Mouse (Mus musculus) stomach, embryonic 14.5 days (tissue): ENCODE results near the gene Ccdc116. TPM values are rescaled to one million over a fixed set of nuclear protein-coding genes. Genes with fewer than 3 reads are reported as not detected.

ENCODE experiments used
- ATAC-seq: fragments of 200-750 bp; cut with Nextera tagmentation; 2 replicates; pipeline ENCODE4 v1.8.0; 2017; ENCODE audit warnings: low read depth, moderate TSS enrichment; ENCODE audit not compliant: insufficient number of reproducible peaks, insufficient read depth, low FRiP score
- H3K27ac ChIP-seq: fragments of 300-500 bp; sonication (generic); 2 replicates; pipeline ENCODE4 v1.5.1; 2014; ENCODE audit warnings: mild to moderate bottlenecking, low read length, moderate library complexity, mixed read lengths
- H3K27me3 ChIP-seq: fragments of 300-500 bp; sonication (generic); 2 replicates; pipeline ENCODE4 v1.6.1; 2014; ENCODE audit warnings: low read length, control low read depth, mixed read lengths; ENCODE audit not compliant: control insufficient read depth, insufficient read depth
- H3K36me3 ChIP-seq: fragments of 300-500 bp; sonication (generic); 2 replicates; pipeline ENCODE4 v1.6.1; 2014; ENCODE audit warnings: mild to moderate bottlenecking, control low read depth, low read length, moderate library complexity, mixed read lengths; ENCODE audit not compliant: control insufficient read depth, insufficient read depth
- H3K4me1 ChIP-seq: fragments of 300-500 bp; sonication (generic); 2 replicates; pipeline ENCODE4 v1.6.1; 2014; ENCODE audit warnings: low read length, control low read depth, mixed read lengths; ENCODE audit not compliant: control insufficient read depth, insufficient read depth
- H3K4me2 ChIP-seq: fragments of 300-500 bp; sonication (generic); replicated peaks from 2 replicates; pipeline ENCODE4 v1.6.1; 2014; ENCODE audit warnings: low read depth, low read length, control low read depth
- H3K4me3 ChIP-seq: fragments of 300-500 bp; sonication (generic); 2 replicates; pipeline ENCODE4 v1.5.1; 2014; ENCODE audit warnings: low read depth, low read length, control low read depth
- H3K9ac ChIP-seq: fragments of 300-500 bp; sonication (generic); replicated peaks from 2 replicates; pipeline ENCODE4 v1.6.1; 2014; ENCODE audit warnings: low read depth, mild to moderate bottlenecking, control low read depth, low read length, moderate library complexity, mixed read lengths
- H3K9me3 ChIP-seq: fragments of 300-500 bp; sonication (generic); 2 replicates; pipeline ENCODE4 v1.6.1; 2016; ENCODE audit warnings: low read depth, low read length, control low read depth; ENCODE audit not compliant: control insufficient read depth
- WGBS: fragments of 180-500 bp; shearing (Covaris S2); extraction: QIAGEN DNeasy Blood & Tissue Kit; methylation state at CpG from one replicate; pipeline ENCODE4 v1.1.7; 2014; 5-methylcytosine and 5-hydroxymethylcytosine counted together
- polyA plus RNA-seq: library from polyadenylated mRNA; unstranded; fragments of >200 nt; fragmentation: Nextera tagmentation; extraction: Ambion mirVana; gene quantifications from 2 replicates; pipeline ENCODE4 v1.2.1, GENCODE M21; 2014

Ccdc116 gene
- polyA plus RNA-seq, 1 experiment from 2014 or later, result 1.0 TPM

DNA sequence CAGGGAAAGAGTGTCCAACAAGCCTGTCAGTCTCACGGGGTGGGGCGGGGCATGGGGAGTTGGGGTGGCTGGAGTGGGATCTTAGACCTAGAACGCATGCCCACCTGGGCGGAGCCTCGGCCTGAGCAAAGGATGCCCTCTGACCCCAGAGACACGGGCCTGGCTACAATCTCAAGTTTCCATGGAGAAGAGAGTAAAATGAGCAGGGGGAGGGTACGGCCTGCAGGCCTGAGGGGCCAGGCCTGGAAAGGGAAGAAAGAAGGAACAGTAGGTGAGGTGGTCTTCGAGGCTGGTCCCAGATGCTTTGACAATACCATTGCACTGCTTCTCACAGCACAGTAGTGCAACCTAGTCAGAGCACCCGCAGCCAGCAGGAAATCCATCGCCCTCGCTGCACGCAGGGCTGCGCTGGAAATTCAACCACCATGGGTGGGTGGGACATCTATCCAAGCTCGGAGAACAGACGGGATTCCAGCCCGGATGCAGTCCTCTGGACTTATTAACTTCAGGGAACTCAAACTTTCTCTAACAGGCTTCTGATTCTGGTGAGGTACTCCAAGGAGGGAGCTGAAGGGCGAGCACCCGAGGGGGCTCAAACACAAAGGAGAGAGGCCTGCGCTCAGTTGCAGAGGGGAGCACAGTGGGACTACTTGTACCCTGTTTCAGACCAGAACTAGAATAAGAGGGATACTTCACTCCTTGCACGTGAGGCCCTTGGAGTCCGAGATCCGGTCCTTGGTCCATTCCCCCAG, 22.7 kb downstream of the Ccdc116 start:
- H3K4me2 ChIP-seq, result peak overlapping the region; percentile 63
- peaks cover 13% of the 10 kb centered on the region; the same call in 1 of the 2 replicates for H3K4me1 ChIP-seq
- peak; percentile 29; the same call in 1 of the 2 replicates for ATAC-seq
- no peaks in the 10 kb centered on the region for H3K9me3 ChIP-seq
- WGBS, result 3% methylated on average over 22 of the region's 22 CpGs
- H3K9ac ChIP-seq, result peak overlapping the region; percentile 57
- H3K4me3 ChIP-seq, result peak overlapping the region; percentile 57
- no peaks in the 10 kb centered on the region for H3K27me3 ChIP-seq
- peaks cover 3% of the 10 kb centered on the region for H3K36me3 ChIP-seq
- H3K27ac ChIP-seq, result peak overlapping the region; percentile 34; the same call in 1 of the 2 replicates

DNA sequence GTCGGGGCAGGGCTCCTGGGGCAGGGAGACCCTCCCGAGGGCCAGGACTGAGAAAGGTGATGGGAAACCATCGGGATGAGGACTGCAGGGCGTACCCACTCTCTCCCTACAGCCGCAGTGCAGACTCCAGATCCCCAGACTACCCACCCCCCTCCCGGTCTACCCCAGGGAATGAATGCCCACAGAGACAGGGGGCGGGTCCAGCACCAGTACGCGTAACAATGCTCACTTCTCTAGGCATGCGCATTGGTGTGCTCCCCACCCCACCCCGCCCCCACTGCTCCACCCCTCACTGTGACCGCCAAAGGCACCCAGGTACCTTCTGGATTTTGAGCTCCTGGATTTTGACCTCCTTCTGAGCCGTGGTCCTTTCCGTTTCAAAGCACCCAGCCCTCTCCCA, 25.5 kb downstream of the Ccdc116 start:
- H3K27me3 ChIP-seq, result no peaks in the 10 kb centered on the region
- H3K27ac ChIP-seq, result no peak overlapping the region
- H3K9ac ChIP-seq, result no peak overlapping the region
- ATAC-seq, result no peak
- 70% methylated on average over 14 of the region's 14 CpGs for WGBS
- peaks cover 13% of the 10 kb centered on the region; the same call in 1 of the 2 replicates for H3K4me1 ChIP-seq
- no peak overlapping the region for H3K4me2 ChIP-seq
- peaks cover 3% of the 10 kb centered on the region for H3K36me3 ChIP-seq
- H3K4me3 ChIP-seq, result no peak overlapping the region
- no peaks in the 10 kb centered on the region for H3K9me3 ChIP-seq

DNA sequence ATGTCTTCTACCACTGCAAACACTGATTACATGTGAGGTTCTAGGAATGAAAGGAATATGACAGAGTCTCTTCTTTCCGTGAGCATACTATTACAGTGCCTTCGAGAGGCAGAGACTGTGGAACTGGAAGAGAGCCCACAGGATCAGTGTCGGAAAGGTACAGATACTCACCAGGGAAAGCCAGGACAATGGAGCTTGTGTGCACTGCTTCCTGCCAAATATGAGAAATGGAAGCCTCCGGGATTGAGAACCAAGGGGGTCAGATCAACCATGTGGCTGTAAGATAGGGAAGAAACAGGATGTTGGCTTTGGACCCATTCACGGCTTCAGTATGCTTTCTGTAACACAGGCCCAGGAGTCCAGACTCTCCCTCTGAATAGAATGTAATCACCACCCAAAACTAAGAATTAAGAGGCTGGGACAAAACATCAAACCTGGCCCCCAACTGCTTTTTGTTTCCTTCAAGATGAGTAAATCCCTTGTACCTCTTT, 29.7 kb downstream of the Ccdc116 start:
- no peaks in the 10 kb centered on the region for H3K9me3 ChIP-seq
- H3K27ac ChIP-seq, result no peak overlapping the region
- no peak overlapping the region for H3K4me2 ChIP-seq
- no peaks in the 10 kb centered on the region for H3K4me1 ChIP-seq
- H3K27me3 ChIP-seq, result no peaks in the 10 kb centered on the region
- no peak for ATAC-seq
- 86% methylated on average over 5 of the region's 5 CpGs for WGBS
- H3K9ac ChIP-seq, result no peak overlapping the region
- peaks cover 13% of the 10 kb centered on the region for H3K36me3 ChIP-seq
- no peak overlapping the region for H3K4me3 ChIP-seq

DNA sequence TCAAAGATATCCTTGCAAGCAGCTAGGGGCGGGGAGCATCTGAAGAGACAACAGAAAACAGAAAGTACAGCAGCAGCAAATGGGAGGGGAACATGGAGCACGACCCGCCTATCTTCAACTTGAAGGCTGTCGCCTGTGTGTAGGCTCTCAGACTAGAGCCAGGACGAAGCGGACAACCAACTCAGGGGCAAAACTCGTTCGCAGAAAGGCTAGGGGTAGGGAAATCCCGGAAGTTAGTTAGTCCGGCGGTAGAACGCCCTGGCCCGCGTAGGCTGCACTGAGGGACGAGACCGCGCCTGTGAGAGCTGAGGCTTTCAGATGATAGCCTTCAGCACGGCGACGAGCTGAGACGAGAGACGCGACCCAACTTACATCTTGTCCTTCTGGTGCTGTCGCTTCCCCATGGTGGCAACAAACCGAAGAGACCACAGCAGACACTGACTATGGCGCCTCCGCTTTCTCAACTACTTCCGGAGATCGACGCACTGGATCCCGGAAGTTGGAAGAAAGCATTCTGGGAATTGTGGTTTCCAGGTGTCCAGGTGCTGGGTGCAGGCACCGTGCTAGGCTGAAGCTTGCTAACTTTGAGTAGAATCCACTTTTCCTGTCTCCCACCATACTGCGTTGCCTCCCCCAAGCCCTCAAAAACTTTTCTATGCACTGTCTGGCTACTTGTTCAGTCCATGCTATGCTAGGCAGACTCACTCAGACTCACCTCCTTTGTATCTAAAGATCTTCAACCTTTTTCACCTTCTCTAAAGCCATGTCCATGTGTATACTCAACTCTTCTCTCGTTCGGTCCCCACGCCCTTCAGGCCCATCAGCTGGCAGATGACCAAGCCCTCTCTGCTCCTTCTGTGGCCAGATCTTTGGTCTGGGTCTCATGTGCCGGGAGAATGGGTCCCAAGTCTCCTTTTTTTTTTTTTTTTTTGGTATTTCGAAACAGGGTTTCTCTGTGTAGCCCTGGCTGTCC, 36.0 kb downstream of the Ccdc116 start, which contains the start of gene Ppil2:
Gene Ppil2, minus strand, starts transcription at position 487 of the 973 bp plus-strand sequence.
- Histone ChIP-seq H3K27me3 (no peaks in the 10 kb centered on the region), H3K4me3 (peak within 1 kb of the TSS; percentile 92), H3K4me1 (peaks cover 6% of the 10 kb centered on the region; the same call in 1 of the 2 replicates), H3K36me3 (peaks cover 26% of the 10 kb centered on the region), H3K4me2 (peak within 1 kb of the TSS; percentile 60), H3K9ac (peak within 1 kb of the TSS; percentile 68), H3K9me3 (no peaks in the 10 kb centered on the region), H3K27ac (peak within 1 kb of the TSS; percentile 33; the same call in 1 of the 2 replicates)
- 8% methylated on average over 38 of the region's 38 CpGs for WGBS
- ATAC-seq, result peak; percentile 71; the same call in 1 of the 2 replicates

DNA sequence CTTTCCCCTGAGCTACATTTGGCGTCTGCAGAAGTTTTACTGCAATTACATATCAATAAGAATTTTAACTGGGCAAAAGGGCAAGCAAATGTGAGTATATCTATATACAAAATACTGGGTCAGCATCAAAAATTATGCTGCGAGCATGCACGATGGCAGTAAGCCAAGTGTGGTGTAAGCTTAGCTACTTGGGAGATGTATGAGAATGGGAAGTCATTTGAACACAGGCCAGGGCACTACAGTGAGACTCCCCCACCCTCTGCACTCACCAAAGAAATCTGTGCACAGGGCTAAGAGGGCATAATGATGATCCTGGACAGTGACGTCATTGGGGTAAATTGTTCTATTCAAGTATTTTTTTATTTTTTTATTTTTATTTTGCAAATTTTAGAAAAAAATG, 42.4 kb downstream of the Ccdc116 start:
- Histone ChIP-seq H3K4me1 (no peaks in the 10 kb centered on the region), H3K4me3 (no peak overlapping the region), H3K9ac (no peak overlapping the region), H3K27me3 (no peaks in the 10 kb centered on the region), H3K9me3 (no peaks in the 10 kb centered on the region), H3K27ac (no peak overlapping the region), H3K36me3 (peaks cover 43% of the 10 kb centered on the region), H3K4me2 (no peak overlapping the region)
- no peak for ATAC-seq
- WGBS, result 71% methylated on average over 4 of the region's 4 CpGs

DNA sequence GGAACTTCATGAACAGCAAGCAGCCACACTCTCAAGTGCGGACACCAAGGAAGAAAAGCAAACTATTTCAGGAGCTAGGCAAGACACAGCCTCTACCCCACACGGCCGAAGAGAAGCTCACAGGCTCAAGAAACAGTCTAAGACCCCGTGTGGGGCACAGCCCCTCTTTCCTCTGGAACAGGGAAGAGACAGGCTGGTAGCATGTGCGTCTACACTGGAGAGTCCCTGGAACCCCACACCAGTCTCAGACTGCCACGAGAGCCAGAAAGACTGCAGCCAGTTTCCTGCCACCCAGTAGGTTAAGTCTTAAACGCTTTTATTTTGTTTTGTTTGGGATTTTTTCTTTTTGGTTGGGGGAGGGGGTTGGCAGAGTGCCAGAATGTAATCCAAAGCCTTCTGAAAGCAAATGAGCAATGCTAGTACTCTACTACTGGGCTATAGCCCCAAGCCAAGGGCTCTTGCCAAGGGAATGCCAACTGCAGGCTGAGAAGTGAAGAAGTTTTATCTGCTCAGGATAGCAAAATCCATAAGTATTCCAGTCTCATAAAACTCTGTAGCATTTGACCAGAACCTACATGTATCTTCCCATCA, 44.3 kb downstream of the Ccdc116 start:
- ATAC-seq, result no peak
- Histone ChIP-seq H3K4me2 (no peak overlapping the region), H3K4me1 (no peaks in the 10 kb centered on the region), H3K27ac (no peak overlapping the region), H3K36me3 (peaks cover 46% of the 10 kb centered on the region), H3K9ac (no peak overlapping the region), H3K4me3 (no peak overlapping the region), H3K27me3 (no peaks in the 10 kb centered on the region), H3K9me3 (no peaks in the 10 kb centered on the region)
- WGBS, result 66% methylated on average over 7 of the region's 7 CpGs

DNA sequence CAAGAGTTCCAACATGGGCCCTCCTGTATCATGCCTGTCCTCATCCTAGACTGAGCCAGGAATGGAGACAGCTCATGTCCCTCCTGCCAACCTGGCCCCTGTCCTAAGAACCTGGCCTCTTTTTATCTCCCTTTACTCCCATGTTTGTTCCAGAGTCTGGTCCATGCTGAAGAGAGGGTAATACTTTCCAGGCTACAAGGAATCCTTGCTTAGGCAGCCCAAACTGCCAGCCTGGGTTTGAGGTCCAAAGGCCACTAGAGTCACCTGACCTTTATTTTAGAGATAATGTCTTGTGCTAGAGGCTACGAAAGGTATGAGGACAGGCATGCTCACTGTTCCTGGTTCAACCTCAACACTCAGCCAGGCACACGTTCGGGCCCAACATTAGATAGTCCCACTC, 50.1 kb downstream of the Ccdc116 start:
- Histone ChIP-seq H3K9ac (no peak overlapping the region), H3K27me3 (no peaks in the 10 kb centered on the region), H3K4me3 (no peak overlapping the region), H3K27ac (no peak overlapping the region), H3K36me3 (peaks cover 75% of the 10 kb centered on the region), H3K9me3 (no peaks in the 10 kb centered on the region), H3K4me2 (no peak overlapping the region), H3K4me1 (no peaks in the 10 kb centered on the region)
- no peak for ATAC-seq
- 96% methylated on average over 3 of the region's 3 CpGs for WGBS
